Mouse (Mus musculus): Measurements from ENCODE around the gene Zfp612.
"Not testable (repeated sequence)": the region's sequence is repeated elsewhere in the genome, so short reads cannot be mapped to it uniquely, and the experiment has no call there.

DNA sequence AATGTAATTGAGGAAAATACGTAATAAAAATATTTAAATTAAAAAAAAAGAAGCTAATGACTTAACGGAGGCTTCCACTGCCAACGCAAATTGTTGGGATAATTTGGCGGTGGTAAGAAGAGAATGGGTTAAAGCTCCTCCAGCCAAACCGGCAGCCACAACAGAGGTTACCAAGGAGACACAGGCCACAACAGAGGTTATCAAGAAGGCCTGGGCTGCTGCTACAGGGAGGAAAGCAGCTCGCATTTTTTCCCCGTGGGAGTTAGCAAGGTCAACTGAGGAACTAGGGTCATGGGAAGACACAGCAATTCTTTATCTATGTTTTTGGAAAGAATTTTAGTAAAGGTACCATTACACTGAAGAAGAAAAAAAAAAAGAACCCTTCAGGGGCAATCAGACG lies 45.8 kb upstream of the Zfp612 start:
- not testable (repeated sequence) for TF ChIP-seq CTCF (IDR thresholded peaks at IDR 0.05; ENCODE audit: low read depth, low read length); POLR2A (IDR thresholded peaks at IDR 0.05; ENCODE audit: insufficient read depth, low read length)

Data from ES-Bruce4 (cell line).